Mouse (Mus musculus): Measurements from ENCODE around the gene Npr2. TPM values are rescaled to one million over a fixed set of nuclear protein-coding genes. Genes with fewer than 3 reads are reported as not detected.

Gene Npr2
- polyA plus RNA-seq, 1 experiment from 2014 or later = 9.1 TPM

- H3K4me3 ChIP-seq (ENCODE audit: low read length) = no peak overlapping the region
- no peak overlapping the region for H3K4me2 ChIP-seq (replicated peaks; ENCODE audit: low read depth, low read length)
- peaks cover 6% of the 10 kb centered on the region for H3K4me1 ChIP-seq (ENCODE audit: insufficient read depth, low read length)
- no peaks in the 10 kb centered on the region for H3K27me3 ChIP-seq (ENCODE audit: insufficient read depth, low read length)
- H3K9ac ChIP-seq (replicated peaks; ENCODE audit: low read length) = no peak overlapping the region
- ATAC-seq (ENCODE audit: low FRiP score, low TSS enrichment) = no peak
- 71% methylated on average over 5 of the region's 5 CpGs for WGBS
- H3K27ac ChIP-seq (ENCODE audit: low read length) = no peak overlapping the region
- no peaks in the 10 kb centered on the region for H3K9me3 ChIP-seq (ENCODE audit: low read length)
- no peaks in the 10 kb centered on the region for H3K36me3 ChIP-seq (ENCODE audit: insufficient read depth, low read length)
Observed at GRCm38 (mm10) chr4:43693806-43694241, 62.1 kb downstream of the Npr2 start.

- Histone ChIP-seq H3K9ac (replicated peaks; ENCODE audit: low read length) (no peak overlapping the region), H3K36me3 (ENCODE audit: insufficient read depth, low read length) (no peaks in the 10 kb centered on the region), H3K4me1 (ENCODE audit: insufficient read depth, low read length) (peaks cover 6% of the 10 kb centered on the region), H3K4me3 (ENCODE audit: low read length) (no peak overlapping the region), H3K27me3 (ENCODE audit: insufficient read depth, low read length) (no peaks in the 10 kb centered on the region), H3K4me2 (replicated peaks; ENCODE audit: low read depth, low read length) (no peak overlapping the region), H3K27ac (ENCODE audit: low read length) (no peak overlapping the region), H3K9me3 (ENCODE audit: low read length) (no peaks in the 10 kb centered on the region)
- 86% methylated on average over 1 of the region's 1 CpGs for WGBS
- no peak for ATAC-seq (ENCODE audit: low FRiP score, low TSS enrichment)
Observed at GRCm38 (mm10) chr4:43694439-43695248, 62.9 kb downstream of the Npr2 start.

DNA sequence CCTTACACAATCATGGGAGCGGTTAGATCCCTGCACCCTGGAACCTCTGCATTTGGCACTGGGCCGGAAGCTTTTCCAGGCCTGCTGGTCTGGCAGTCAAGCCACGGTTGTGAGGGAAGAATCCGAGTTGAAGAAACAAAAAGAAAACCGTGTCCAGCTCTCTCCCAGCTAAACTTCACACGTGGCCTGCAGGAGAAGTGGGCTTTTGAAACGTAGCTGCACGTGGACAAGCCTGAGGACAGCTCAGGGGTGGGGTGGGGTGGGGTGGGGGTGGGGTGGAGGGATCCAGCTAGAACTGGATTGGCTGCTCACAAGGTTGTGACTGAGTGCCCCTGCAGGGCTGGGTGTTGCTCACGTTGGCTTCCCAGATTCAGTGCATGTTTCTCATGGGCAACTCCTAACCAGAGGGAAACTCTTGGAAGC, 63.5 kb downstream of the Npr2 start:
- H3K4me3 ChIP-seq (ENCODE audit: low read length) = no peak overlapping the region
- peak; percentile 69; the same call in 1 of the 2 replicates for ATAC-seq (ENCODE audit: low FRiP score, low TSS enrichment)

DNA sequence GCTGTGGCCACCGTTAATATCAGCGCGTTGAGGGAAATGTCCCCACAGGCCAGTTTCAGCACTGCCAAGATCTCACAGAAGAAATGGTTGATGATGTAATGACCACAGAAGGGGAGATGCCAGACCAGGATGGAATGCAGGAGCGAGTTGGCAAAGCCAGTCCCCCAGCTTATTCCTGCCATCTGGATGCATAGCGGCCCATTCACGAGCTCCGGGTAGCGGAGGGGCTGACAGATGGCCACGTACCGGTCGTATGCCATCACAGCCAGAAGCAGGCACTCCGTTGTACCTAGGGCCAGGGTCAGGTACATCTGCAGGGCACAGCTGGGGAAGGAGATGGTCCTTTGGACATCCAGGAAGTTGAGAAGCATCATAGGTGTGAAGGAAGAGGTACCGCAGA, 64.8 kb downstream of the Npr2 start:
- Histone ChIP-seq H3K36me3 (ENCODE audit: insufficient read depth, low read length) (no peaks in the 10 kb centered on the region), H3K4me3 (ENCODE audit: low read length) (no peak overlapping the region), H3K27ac (ENCODE audit: low read length) (no peak overlapping the region), H3K4me2 (replicated peaks; ENCODE audit: low read depth, low read length) (no peak overlapping the region), H3K9ac (replicated peaks; ENCODE audit: low read length) (no peak overlapping the region), H3K4me1 (ENCODE audit: insufficient read depth, low read length) (peaks cover 6% of the 10 kb centered on the region), H3K27me3 (ENCODE audit: insufficient read depth, low read length) (no peaks in the 10 kb centered on the region), H3K9me3 (ENCODE audit: low read length) (no peaks in the 10 kb centered on the region)
- ATAC-seq (ENCODE audit: low FRiP score, low TSS enrichment) = no peak
- 92% methylated on average over 13 of the region's 13 CpGs for WGBS

More for the DNA sequence above, 63.5 kb downstream of the Npr2 start:
- H3K27ac ChIP-seq (ENCODE audit: low read length) = no peak overlapping the region
- 29% methylated on average over 9 of the region's 9 CpGs for WGBS
- H3K36me3 ChIP-seq (ENCODE audit: insufficient read depth, low read length) = no peaks in the 10 kb centered on the region
- H3K4me2 ChIP-seq (replicated peaks; ENCODE audit: low read depth, low read length) = no peak overlapping the region
- H3K9me3 ChIP-seq (ENCODE audit: low read length) = no peaks in the 10 kb centered on the region
- no peaks in the 10 kb centered on the region for H3K27me3 ChIP-seq (ENCODE audit: insufficient read depth, low read length)
- no peak overlapping the region for H3K9ac ChIP-seq (replicated peaks; ENCODE audit: low read length)
- peaks cover 6% of the 10 kb centered on the region for H3K4me1 ChIP-seq (ENCODE audit: insufficient read depth, low read length)

GRCm38 (mm10) chr4:43700707-43701106, 69.0 kb downstream of the Npr2 start, which contains the start of gene Olfr70:
Gene Olfr70, minus strand, starts transcription at chr4:43700807.
- Histone ChIP-seq H3K4me1 (ENCODE audit: insufficient read depth, low read length) (0 out of 2 replicates have a peak, but pooled peaks cover 4% of the 10 kb centered on the region), H3K36me3 (ENCODE audit: insufficient read depth, low read length) (no peaks in the 10 kb centered on the region), H3K4me2 (replicated peaks; ENCODE audit: low read depth, low read length) (no peak within 1 kb of the TSS), H3K4me3 (ENCODE audit: low read length) (no peak within 1 kb of the TSS), H3K9ac (replicated peaks; ENCODE audit: low read length) (no peak within 1 kb of the TSS), H3K27ac (ENCODE audit: low read length) (no peak within 1 kb of the TSS), H3K27me3 (ENCODE audit: insufficient read depth, low read length) (no peaks in the 10 kb centered on the region), H3K9me3 (ENCODE audit: low read length) (no peaks in the 10 kb centered on the region)
- 87% methylated on average over 6 of the region's 6 CpGs for WGBS
- ATAC-seq (ENCODE audit: low FRiP score, low TSS enrichment) = no peak

Small RNA genes within 50 kb of the gene (microRNA-seq; reads per million reads assigned to microRNA genes)
- gene Gm25262 = 0.47 reads per million

Other genes with a start within 250 kb of the Npr2 start
- gene Rusc2, start 250.0 kb upstream of the Npr2 start, polyA plus RNA-seq (2015; fragmentation: Nextera tagmentation; extraction: Ambion mirVana) = 10.3 and 13.4 TPM in 2 replicates
- gene Fam166b, start 202.8 kb upstream of the Npr2 start, polyA plus RNA-seq (2015; fragmentation: Nextera tagmentation; extraction: Ambion mirVana) = 0.30 and 0.50 TPM in 2 replicates
- gene Tesk1, start 190.0 kb upstream of the Npr2 start, polyA plus RNA-seq (2015; fragmentation: Nextera tagmentation; extraction: Ambion mirVana) = 3.0 and 3.5 TPM in 2 replicates
- gene Cd72, start 177.3 kb upstream of the Npr2 start, polyA plus RNA-seq (2015; fragmentation: Nextera tagmentation; extraction: Ambion mirVana) = 3.3 and 4.1 TPM in 2 replicates
- not detected in 2 replicates for gene Sit1, start 148.2 kb upstream of the Npr2 start, polyA plus RNA-seq (2015; fragmentation: Nextera tagmentation; extraction: Ambion mirVana)
- gene Ccdc107, start 139.0 kb upstream of the Npr2 start, polyA plus RNA-seq (2015; fragmentation: Nextera tagmentation; extraction: Ambion mirVana) = 73.5 and 89.4 TPM in 2 replicates
- gene Arhgef39, start 132.2 kb upstream of the Npr2 start, polyA plus RNA-seq (2015; fragmentation: Nextera tagmentation; extraction: Ambion mirVana) = 45.3 and 47.7 TPM in 2 replicates
- 1.5 and 2.7 TPM in 2 replicates for gene Car9, start 125.0 kb upstream of the Npr2 start, polyA plus RNA-seq (2015; fragmentation: Nextera tagmentation; extraction: Ambion mirVana)
- 233 and 312 TPM in 2 replicates for gene Tpm2, start 108.2 kb upstream of the Npr2 start, polyA plus RNA-seq (2015; fragmentation: Nextera tagmentation; extraction: Ambion mirVana)
- gene Creb3, start 69.6 kb upstream of the Npr2 start, polyA plus RNA-seq (2015; fragmentation: Nextera tagmentation; extraction: Ambion mirVana) = 80.2 and 83.0 TPM in 2 replicates
- 66.5 and 69.1 TPM in 2 replicates for gene Tln1, start 69.2 kb upstream of the Npr2 start, polyA plus RNA-seq (2015; fragmentation: Nextera tagmentation; extraction: Ambion mirVana)
- gene Rgp1, start 53.2 kb upstream of the Npr2 start, polyA plus RNA-seq (2015; fragmentation: Nextera tagmentation; extraction: Ambion mirVana) = 32.3 and 33.0 TPM in 2 replicates
- gene Gba2, start 53.1 kb upstream of the Npr2 start, polyA plus RNA-seq (2015; fragmentation: Nextera tagmentation; extraction: Ambion mirVana) = 25.8 and 26.3 TPM in 2 replicates
- 0.89 and 3.1 TPM in 2 replicates for gene Msmp, start 47.4 kb upstream of the Npr2 start, polyA plus RNA-seq (2015; fragmentation: Nextera tagmentation; extraction: Ambion mirVana)
- gene Spag8, start 21.7 kb downstream of the Npr2 start, polyA plus RNA-seq (2015; fragmentation: Nextera tagmentation; extraction: Ambion mirVana) = 1.4 TPM in 2 replicates
- gene Hint2, start 24.5 kb downstream of the Npr2 start, polyA plus RNA-seq (2015; fragmentation: Nextera tagmentation; extraction: Ambion mirVana) = 125 and 134 TPM in 2 replicates
- 2.8 and 4.7 TPM in 2 replicates for gene Tmem8b, start 37.0 kb downstream of the Npr2 start, polyA plus RNA-seq (2015; fragmentation: Nextera tagmentation; extraction: Ambion mirVana)
- 1.6 and 3.2 TPM in 2 replicates for gene Fam221b, start 37.2 kb downstream of the Npr2 start, polyA plus RNA-seq (2015; fragmentation: Nextera tagmentation; extraction: Ambion mirVana)
- gene Olfr70, start 68.9 kb downstream of the Npr2 start, polyA plus RNA-seq (2015; fragmentation: Nextera tagmentation; extraction: Ambion mirVana) = not detected in 2 replicates
- gene Olfr71, start 78.3 kb downstream of the Npr2 start, polyA plus RNA-seq (2015; fragmentation: Nextera tagmentation; extraction: Ambion mirVana) = not detected in 2 replicates
- gene Hrct1, start 95.3 kb downstream of the Npr2 start, polyA plus RNA-seq (2015; fragmentation: Nextera tagmentation; extraction: Ambion mirVana) = 1.1 and 1.3 TPM in 2 replicates
- gene Spaar, start 98.1 kb downstream of the Npr2 start, polyA plus RNA-seq (2015; fragmentation: Nextera tagmentation; extraction: Ambion mirVana) = 0.17 and 0.20 TPM in 2 replicates
- not detected in 2 replicates for gene Olfr159, start 139.1 kb downstream of the Npr2 start, polyA plus RNA-seq (2015; fragmentation: Nextera tagmentation; extraction: Ambion mirVana)
- gene Olfr156, start 192.0 kb downstream of the Npr2 start, polyA plus RNA-seq (2015; fragmentation: Nextera tagmentation; extraction: Ambion mirVana) = not detected in 2 replicates
- not detected in 2 replicates for gene Olfr157, start 208.3 kb downstream of the Npr2 start, polyA plus RNA-seq (2015; fragmentation: Nextera tagmentation; extraction: Ambion mirVana)
- not detected in 2 replicates for gene Olfr155, start 219.6 kb downstream of the Npr2 start, polyA plus RNA-seq (2015; fragmentation: Nextera tagmentation; extraction: Ambion mirVana)
- 27.2 and 28.5 TPM in 2 replicates for gene Reck, start 243.6 kb downstream of the Npr2 start, polyA plus RNA-seq (2015; fragmentation: Nextera tagmentation; extraction: Ambion mirVana)